Mouse (Mus musculus) NIH3T3 (cell line): ENCODE data around the gene Tbc1d23.

Source experiments
- DNase-seq: peaks from one replicate; pipeline ENCODE4 v3.0.0-alpha.2; 2012; ENCODE audit warnings: low read depth

Tbc1d23 gene

GRCm38 (mm10) chr16:57162841-57163240, 68.5 kb downstream of the Tbc1d23 start:
- DNase-seq: no peak

DNA sequence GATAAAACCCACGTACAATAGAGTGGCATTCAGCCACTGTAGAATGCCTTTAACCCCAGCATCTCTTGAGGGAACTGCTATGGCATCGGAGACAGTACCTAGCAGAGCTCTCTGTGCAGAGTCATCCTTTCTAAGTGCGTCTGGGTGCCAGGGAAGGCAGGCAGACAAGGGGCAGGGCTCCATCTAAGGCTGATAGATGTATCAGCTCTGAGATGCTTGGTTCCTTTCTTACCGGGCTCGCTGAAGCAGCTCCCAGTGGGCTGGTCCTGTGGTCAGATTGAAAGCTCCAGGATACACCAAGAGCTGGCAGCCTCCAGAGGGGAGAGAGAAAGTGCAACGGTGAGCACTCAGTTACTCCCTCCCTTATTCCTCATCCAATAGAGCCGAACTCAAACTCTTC, 71.5 kb downstream of the Tbc1d23 start:
- DNase-seq: no peak

GRCm38 (mm10) chr16:57157728-57158127, 73.6 kb downstream of the Tbc1d23 start:
- DNase-seq: no peak

DNA sequence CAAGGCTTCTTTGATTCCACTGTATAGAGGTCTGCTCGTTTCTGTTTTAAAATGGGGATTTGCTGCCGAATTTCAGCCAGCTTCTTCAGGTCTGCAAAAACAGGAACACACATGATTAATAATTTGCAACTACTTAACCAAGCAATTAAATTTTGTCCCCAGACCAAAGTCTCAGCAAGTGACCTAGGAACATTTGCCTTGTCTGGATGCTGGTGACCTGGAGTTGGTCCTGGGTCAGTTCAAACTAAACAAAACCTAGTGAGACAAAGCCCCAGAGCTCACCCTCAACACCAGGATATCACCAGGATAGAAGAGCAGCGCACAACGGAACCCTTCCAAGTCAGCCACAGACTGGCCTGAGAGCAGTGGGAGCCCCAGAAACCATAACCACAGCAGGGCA, 74.2 kb downstream of the Tbc1d23 start:
- DNase-seq: no peak

DNA sequence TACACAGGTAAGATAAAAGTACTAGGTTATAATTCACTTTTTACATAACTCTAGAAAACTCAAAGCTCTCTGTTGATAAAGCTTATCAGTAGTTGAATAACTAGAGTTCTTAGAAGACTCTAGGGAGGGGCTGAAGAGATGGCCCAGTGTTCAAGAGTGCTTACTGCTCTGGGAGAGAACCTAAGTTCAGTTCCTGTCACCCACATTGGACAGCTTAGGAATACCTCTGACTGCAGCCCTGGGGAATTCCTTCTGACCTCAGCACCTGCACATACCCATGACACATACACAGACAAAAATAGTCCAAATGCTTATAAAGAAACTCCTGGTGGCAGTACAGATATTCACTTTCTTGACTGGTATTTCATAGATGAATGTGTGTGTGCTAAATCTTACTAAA, 75.4 kb downstream of the Tbc1d23 start:
- no peak for DNase-seq

- DNase-seq: no peak
Measured at GRCm38 (mm10) chr16:57151437-57151836, 79.9 kb downstream of the Tbc1d23 start.

DNA sequence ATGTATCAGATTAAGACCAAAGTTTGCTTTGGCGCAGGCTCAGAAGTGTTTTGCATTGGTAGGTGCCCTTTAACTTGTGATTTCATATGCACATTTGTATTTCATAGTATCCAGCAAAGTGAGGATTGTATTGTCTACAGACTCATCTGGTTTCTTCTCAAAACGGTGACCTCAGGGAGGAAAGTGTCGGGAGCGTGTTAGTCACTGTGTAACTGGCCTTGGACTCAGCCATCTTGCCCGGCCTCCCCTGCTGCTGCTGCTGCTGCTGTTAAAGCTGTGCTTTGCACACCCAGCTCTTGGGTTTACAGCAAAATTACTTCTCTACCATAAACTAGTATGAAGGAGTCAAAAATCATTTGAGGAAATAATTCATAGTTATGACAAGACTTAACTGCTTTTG, 86.6 kb downstream of the Tbc1d23 start:
- no peak for DNase-seq

DNA sequence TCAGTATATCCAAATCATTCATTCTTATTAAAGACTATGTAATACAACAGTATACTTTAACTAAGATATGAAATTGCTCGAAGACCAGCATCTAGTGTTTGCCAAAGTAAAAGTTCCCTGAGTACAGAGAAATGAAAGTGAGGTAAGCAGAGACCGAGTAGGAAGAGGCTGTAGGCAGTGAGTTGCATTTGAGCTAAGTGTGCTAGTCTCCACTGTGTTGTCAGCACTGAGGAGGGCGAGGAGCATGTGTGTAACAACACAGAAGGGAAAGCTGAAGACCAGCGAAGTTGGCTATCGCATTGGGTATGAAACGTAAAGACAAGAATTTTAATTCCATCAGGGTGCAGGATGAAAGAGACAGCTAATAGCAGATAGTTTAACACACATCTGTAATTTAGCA, 97.7 kb downstream of the Tbc1d23 start:
- DNase-seq: no peak

- no peak for DNase-seq
Measured at GRCm38 (mm10) chr16:57132326-57132725, 99.0 kb downstream of the Tbc1d23 start.

DNA sequence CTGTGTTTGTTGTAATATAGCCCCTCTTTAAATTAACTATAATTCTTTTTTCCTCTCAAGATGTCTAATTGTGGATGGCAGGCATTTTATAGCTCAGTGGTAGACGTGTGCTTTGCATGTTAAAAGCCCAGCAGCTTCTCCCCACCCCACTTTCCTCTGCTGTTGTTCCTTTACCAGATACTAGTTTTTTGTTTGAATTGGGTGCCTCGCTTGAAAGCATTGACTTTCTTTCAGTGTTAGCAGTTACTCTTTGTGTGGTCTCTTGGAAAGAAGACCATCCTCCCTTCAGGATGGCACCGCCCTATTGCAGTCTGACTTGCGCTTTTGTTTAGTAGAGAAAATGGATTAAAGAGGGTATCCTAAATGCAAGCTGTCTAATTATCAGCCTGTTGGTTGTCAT, 99.8 kb downstream of the Tbc1d23 start:
- no peak for DNase-seq

DNA sequence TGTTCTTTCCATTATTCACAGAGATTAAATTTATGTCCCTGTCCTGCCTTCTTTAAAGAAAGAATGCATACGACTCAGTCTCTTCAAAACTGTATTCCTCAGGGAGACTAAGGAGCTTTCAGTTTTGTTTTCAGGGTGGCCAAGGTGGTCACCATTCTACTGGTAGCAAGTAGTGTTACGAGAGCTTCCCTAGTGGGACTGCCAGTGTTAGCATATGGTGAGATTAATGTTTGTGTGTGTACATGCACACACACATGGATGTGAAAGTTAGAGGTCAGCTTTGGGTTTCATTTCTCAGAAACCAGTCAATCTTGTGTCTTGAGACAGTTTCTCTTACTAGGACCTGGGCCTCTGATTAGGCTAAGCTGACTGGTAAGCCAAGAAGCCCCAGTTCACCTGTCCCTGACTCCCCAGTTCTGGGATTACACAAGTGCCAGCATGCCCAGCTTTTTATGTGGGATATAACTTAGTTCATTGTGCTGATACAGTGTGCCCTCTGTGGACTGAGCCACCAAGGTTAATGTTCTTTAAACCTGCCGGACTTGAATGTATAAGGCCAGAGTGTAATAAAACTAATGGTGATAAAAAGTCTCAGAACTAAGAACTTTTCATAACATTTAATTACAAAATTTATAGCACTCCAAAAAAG, 100.4 kb downstream of the Tbc1d23 start:
- DNase-seq: no peak

DNA sequence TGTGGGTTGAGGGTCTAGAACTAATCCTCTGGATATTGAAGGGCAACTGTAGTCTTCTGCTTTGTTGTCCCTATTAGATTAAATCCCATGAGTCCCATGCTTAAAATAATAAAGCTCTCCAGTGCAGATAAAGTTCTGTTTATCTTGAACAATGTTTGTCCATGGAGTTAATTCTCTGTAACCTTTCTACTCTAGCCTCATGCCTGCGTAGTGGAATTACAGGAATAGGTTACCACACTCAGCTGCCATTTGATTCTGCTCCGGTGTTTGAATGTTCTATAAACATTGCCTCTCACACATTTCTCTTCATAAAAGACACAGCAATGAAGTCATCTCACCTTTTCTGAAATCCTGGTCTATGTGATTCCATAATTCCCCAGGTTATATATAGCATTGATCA, 103.5 kb downstream of the Tbc1d23 start:
- DNase-seq: no peak

DNA sequence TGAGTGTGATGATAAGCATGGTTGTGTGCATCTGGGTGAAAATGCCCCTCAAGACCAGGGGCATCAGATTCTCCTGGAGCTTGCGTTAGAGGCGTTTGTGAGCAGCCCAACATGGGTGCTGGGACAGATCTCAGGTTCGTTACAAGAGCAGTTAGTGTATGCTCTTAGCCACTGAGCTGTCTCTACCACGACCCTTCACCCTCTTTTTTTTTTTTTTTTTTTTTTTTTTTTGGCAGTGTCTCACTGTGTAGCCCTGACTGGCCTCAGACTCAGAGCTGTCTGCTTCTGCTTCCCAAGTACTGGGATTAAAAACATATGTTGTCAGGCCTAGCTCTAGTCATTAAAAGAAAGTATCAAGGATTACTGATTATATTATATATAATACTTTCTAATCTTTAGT, 105.0 kb downstream of the Tbc1d23 start:
- DNase-seq: peak; percentile 33

DNA sequence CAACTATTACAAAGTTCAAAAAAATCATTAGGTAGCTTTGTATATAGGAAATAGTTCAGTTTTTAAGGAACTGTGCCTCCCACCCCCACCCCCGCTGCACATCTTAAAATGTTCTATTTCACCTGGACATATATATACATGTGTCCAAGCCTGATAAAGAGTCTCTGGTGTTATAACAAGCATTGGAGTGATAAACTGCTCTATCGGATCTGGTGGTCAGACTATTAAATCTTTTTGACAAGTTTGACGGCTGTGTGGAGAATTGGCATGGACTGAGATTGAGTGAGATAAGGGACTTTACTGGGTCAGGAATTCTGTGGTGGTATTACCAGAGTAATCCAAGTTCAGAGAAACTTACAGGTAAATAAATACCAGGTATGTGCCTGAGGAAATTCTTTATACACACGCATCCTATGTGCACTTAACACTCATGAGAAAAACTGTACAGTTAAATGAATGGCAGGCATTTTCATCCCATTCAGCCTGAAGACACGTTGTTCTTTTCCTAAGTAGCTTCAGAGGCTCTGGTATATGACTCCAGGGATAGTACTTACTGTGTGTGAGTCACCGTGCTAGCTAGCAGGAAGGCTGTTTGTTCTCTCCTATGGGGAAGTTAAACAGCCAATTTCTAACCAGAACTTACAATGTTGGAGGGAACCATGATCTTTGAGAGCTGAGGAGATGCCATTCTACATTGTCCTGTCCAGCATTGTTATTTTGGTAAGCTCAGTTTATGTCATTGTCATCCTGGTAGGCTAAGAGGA, 108.4 kb downstream of the Tbc1d23 start:
- peak; percentile 55 for DNase-seq

GRCm38 (mm10) chr16:57121816-57122415, 109.4 kb downstream of the Tbc1d23 start:
- DNase-seq: peak; percentile 23

- DNase-seq: peak; percentile 94
Measured at GRCm38 (mm10) chr16:57120913-57121815, 110.1 kb downstream of the Tbc1d23 start, which contains the start of gene Tomm70a. TSS of gene Tomm70a (plus strand) at chr16:57121703.
